Mouse (Mus musculus) T-helper 1 cell (primary cell): ENCODE data around the gene Fgfr2.

Source experiments
- in situ Hi-C: fragments of 300-600 bp; cut with MboI, MseI; formaldehyde crosslinking; loops from one replicate; pipeline ENCODE4 v1.15.1; 2025; ENCODE audit warnings: high pct_unique_total_duplicates

Gene Fgfr2

GRCm38 (mm10) chr7:130900233-130900848, 2222.8 kb downstream of the Fgfr2 start:
- in situ Hi-C loops: no loop called here

GRCm38 (mm10) chr7:130898373-130898772, 2224.8 kb downstream of the Fgfr2 start:
- in situ Hi-C loops: no loop called here

- in situ Hi-C loops: no loop called here
Observed at GRCm38 (mm10) chr7:130897201-130897600, 2225.9 kb downstream of the Fgfr2 start.

- in situ Hi-C loops: no loop called here
Observed at GRCm38 (mm10) chr7:130896064-130896463, 2227.1 kb downstream of the Fgfr2 start.

GRCm38 (mm10) chr7:130895618-130895945, 2227.6 kb downstream of the Fgfr2 start:
- in situ Hi-C loops: no loop called here

GRCm38 (mm10) chr7:130894931-130895617, 2228.1 kb downstream of the Fgfr2 start:
- in situ Hi-C loops: no loop called here

- in situ Hi-C loops: no loop called here
Observed at GRCm38 (mm10) chr7:130892973-130893372, 2230.2 kb downstream of the Fgfr2 start.

GRCm38 (mm10) chr7:130890871-130891270, 2232.3 kb downstream of the Fgfr2 start:
- in situ Hi-C loops: no loop called here

GRCm38 (mm10) chr7:130887946-130888345, 2235.2 kb downstream of the Fgfr2 start:
- in situ Hi-C loops: no loop called here

GRCm38 (mm10) chr7:130886246-130886645, 2236.9 kb downstream of the Fgfr2 start:
- in situ Hi-C loops: no loop called here

GRCm38 (mm10) chr7:130884161-130884560, 2239.0 kb downstream of the Fgfr2 start:
- in situ Hi-C loops: no loop called here

- in situ Hi-C loops: no loop called here
Observed at GRCm38 (mm10) chr7:130867256-130867655, 2255.9 kb downstream of the Fgfr2 start.

GRCm38 (mm10) chr7:130866640-130867039, 2256.5 kb downstream of the Fgfr2 start:
- in situ Hi-C loops: no loop called here

GRCm38 (mm10) chr7:130865613-130866591, 2257.2 kb downstream of the Fgfr2 start, which contains the start of gene Plekha1:
Plekha1 (plus strand) TSS chr7:130865756.
- in situ Hi-C loops: no loop called here

- in situ Hi-C loops: no loop called here
Observed at GRCm38 (mm10) chr7:130864711-130865110, 2258.4 kb downstream of the Fgfr2 start.

GRCm38 (mm10) chr7:130862501-130862900, 2260.6 kb downstream of the Fgfr2 start:
- in situ Hi-C loops: no loop called here

- in situ Hi-C loops: no loop called here
Observed at GRCm38 (mm10) chr7:130860721-130861142, 2262.4 kb downstream of the Fgfr2 start.

- in situ Hi-C loops: no loop called here
Observed at GRCm38 (mm10) chr7:130859926-130860325, 2263.2 kb downstream of the Fgfr2 start.

- in situ Hi-C loops: no loop called here
Observed at GRCm38 (mm10) chr7:130857973-130858372, 2265.2 kb downstream of the Fgfr2 start.

- in situ Hi-C loops: no loop called here
Observed at GRCm38 (mm10) chr7:130855681-130856080, 2267.5 kb downstream of the Fgfr2 start.

GRCm38 (mm10) chr7:130854684-130855292, 2268.4 kb downstream of the Fgfr2 start:
- in situ Hi-C loops: no loop called here
